Mouse (Mus musculus) CD8-positive naive resting alpha-beta T cell, adult 57 days (primary cell): ENCODE data around the gene Gpr157. TPM values are rescaled to one million over a fixed set of nuclear protein-coding genes. Genes with fewer than 3 reads are reported as not detected.

Experiments used
- total RNA-seq: library from RNA; stranded (reverse); gene quantifications from one replicate; pipeline ENCODE4 v1.2.4, GENCODE M21; 2023

Gpr157 gene
- total RNA-seq: 1.3 TPM

GRCm38 (mm10) chr4:150087161-150087889, at the start of gene Gpr157:
TSS of gene Gpr157 (plus strand) at chr4:150087365.

GRCm38 (mm10) chr4:150119055-150119454, 31.9 kb downstream of the Gpr157 start, which contains the start of gene Slc2a5:
TSS of gene Slc2a5 (plus strand) at chr4:150119283.

Other genes with a start within 250 kb of the Gpr157 start
- gene Spsb1, start 132.3 kb upstream of the Gpr157 start, total RNA-seq: 11.4 TPM
- 27.7 TPM for gene H6pd, start 78.3 kb upstream of the Gpr157 start, total RNA-seq
- gene Slc2a5, start 31.9 kb downstream of the Gpr157 start, total RNA-seq: not detected
- not detected for gene Slc2a7, start 61.6 kb downstream of the Gpr157 start, total RNA-seq
- not detected for gene Car6, start 114.0 kb downstream of the Gpr157 start, total RNA-seq
- gene Eno1, start 149.4 kb downstream of the Gpr157 start, total RNA-seq: 149 TPM
- gene Rere, start 194.3 kb downstream of the Gpr157 start, total RNA-seq: 144 TPM